Mouse (Mus musculus): ENCODE data around the gene Ltb4r2. TPM values are rescaled to one million over a fixed set of nuclear protein-coding genes. Genes with fewer than 3 reads are reported as not detected.

The Ltb4r2 gene
- total RNA-seq, 2 experiments from 2014 or later, result 0.22 TPM; not detected in 1

- DNase-seq (ENCODE audit: low spot score in 2 of 2), result no peak
- no peak overlapping the region for H3K27ac ChIP-seq
- TF ChIP-seq CTCF (conservative IDR thresholded peaks at IDR 0.05), result no peak
- H3K4me3 ChIP-seq, result no peak overlapping the region
Measured at GRCm38 (mm10) chr14:55795380-55796163, 34.3 kb downstream of the Ltb4r2 start.

Other genes with a start within 250 kb of the Ltb4r2 start
- gene Nrl, start 236.4 kb upstream of the Ltb4r2 start, total RNA-seq (2021), result 1 to 10 TPM; 2.2 to 3.6 TPM
- gene Pck2, start 221.2 kb upstream of the Ltb4r2 start, total RNA-seq (2021), result 10 to 100 TPM; 45.0 to 47.6 TPM
- 10 to 100 TPM; 84.2 to 87.6 TPM for gene Dcaf11, start 201.4 kb upstream of the Ltb4r2 start, total RNA-seq (2021)
- gene A730061H03Rik, start 201.0 kb upstream of the Ltb4r2 start, total RNA-seq (2021), result under 1 TPM in 1 of 2 experiments, not detected in 1; 0.92 TPM
- gene Fitm1, start 185.8 kb upstream of the Ltb4r2 start, total RNA-seq (2021), result not detected
- 10 to 100 TPM; 55.5 to 61.2 TPM for gene Psme1, start 183.3 kb upstream of the Ltb4r2 start, total RNA-seq (2021)
- 10 to 100 TPM; 43.5 to 49.7 TPM for gene Emc9, start 176.1 kb upstream of the Ltb4r2 start, total RNA-seq (2021)
- 10 to 100 TPM; 45.2 to 60.4 TPM for gene Psme2, start 170.3 kb upstream of the Ltb4r2 start, total RNA-seq (2021)
- 10 to 100 TPM; 46.3 to 47.0 TPM for gene Rnf31, start 169.7 kb upstream of the Ltb4r2 start, total RNA-seq (2021)
- 10 to 100 TPM; 11.6 to 12.1 TPM for gene Irf9, start 157.9 kb upstream of the Ltb4r2 start, total RNA-seq (2021)
- 1 to 10 TPM; 1.9 to 2.5 TPM for gene Rec8, start 143.4 kb upstream of the Ltb4r2 start, total RNA-seq (2021)
- gene Ipo4, start 125.5 kb upstream of the Ltb4r2 start, total RNA-seq (2021), result 100 to 1,000 TPM; 139 to 142 TPM
- gene Gm49378, start 123.5 kb upstream of the Ltb4r2 start, total RNA-seq (2021), result 1 to 10 TPM; 2.6 to 6.5 TPM
- 10 to 100 TPM; 40.4 to 45.8 TPM for gene Tm9sf1, start 117.6 kb upstream of the Ltb4r2 start, total RNA-seq (2021)
- gene Tssk4, start 111.2 kb upstream of the Ltb4r2 start, total RNA-seq (2021), result 1 to 10 TPM in 1 of 2 experiments, under 1 TPM in 1; 0.96 to 1.6 TPM
- gene Mdp1, start 100.9 kb upstream of the Ltb4r2 start, total RNA-seq (2021), result 10 to 100 TPM; 51.2 to 55.4 TPM
- gene Gmpr2, start 89.5 kb upstream of the Ltb4r2 start, total RNA-seq (2021), result 10 to 100 TPM; 26.0 to 26.1 TPM
- 100 to 1,000 TPM; 301 to 309 TPM for gene Nedd8, start 89.3 kb upstream of the Ltb4r2 start, total RNA-seq (2021)
- 10 to 100 TPM; 15.2 to 16.2 TPM for gene Tinf2, start 79.6 kb upstream of the Ltb4r2 start, total RNA-seq (2021)
- gene Tgm1, start 47.5 kb upstream of the Ltb4r2 start, total RNA-seq (2021), result not detected
- 10 to 100 TPM; 44.9 to 49.5 TPM for gene Rabggta, start 39.2 kb upstream of the Ltb4r2 start, total RNA-seq (2021)
- 10 to 100 TPM; 82.4 to 91.1 TPM for gene Dhrs1, start 15.7 kb upstream of the Ltb4r2 start, total RNA-seq (2021)
- 10 to 100 TPM; 11.8 to 13.1 TPM for gene Nop9, start 15.7 kb upstream of the Ltb4r2 start, total RNA-seq (2021)
- 1 to 10 TPM; 1.4 to 1.6 TPM for gene Cideb, start 3.0 kb upstream of the Ltb4r2 start, total RNA-seq (2021)
- not detected for gene Ltb4r1, start 4.5 kb downstream of the Ltb4r2 start, total RNA-seq (2021)
- gene Adcy4, start 22.7 kb downstream of the Ltb4r2 start, total RNA-seq (2021), result 1 to 10 TPM; 4.4 to 5.6 TPM
- 1 to 10 TPM; 1.2 to 2.9 TPM for gene Ripk3, start 27.4 kb downstream of the Ltb4r2 start, total RNA-seq (2021)
- 1 to 10 TPM; 2.6 TPM for gene Nfatc4, start 61.7 kb downstream of the Ltb4r2 start, total RNA-seq (2021)
- 1 to 10 TPM; 7.9 to 8.9 TPM for gene Nynrin, start 92.6 kb downstream of the Ltb4r2 start, total RNA-seq (2021)
- under 1 TPM; 0.32 to 0.54 TPM for gene Cbln3, start 123.0 kb downstream of the Ltb4r2 start, total RNA-seq (2021)
- gene Khnyn, start 123.5 kb downstream of the Ltb4r2 start, total RNA-seq (2021), result 10 to 100 TPM; 13.2 to 14.7 TPM
- 10 to 100 TPM; 63.5 to 78.7 TPM for gene Sdr39u1, start 138.9 kb downstream of the Ltb4r2 start, total RNA-seq (2021)
- gene Cma1, start 183.2 kb downstream of the Ltb4r2 start, total RNA-seq (2021), result under 1 TPM in 1 of 2 experiments, not detected in 1; 0.69 TPM
- not detected for gene Cma2, start 189.6 kb downstream of the Ltb4r2 start, total RNA-seq (2021)